14 mouse cellular contexts compared by ENCODE assay signal in the genomic region with DNA sequence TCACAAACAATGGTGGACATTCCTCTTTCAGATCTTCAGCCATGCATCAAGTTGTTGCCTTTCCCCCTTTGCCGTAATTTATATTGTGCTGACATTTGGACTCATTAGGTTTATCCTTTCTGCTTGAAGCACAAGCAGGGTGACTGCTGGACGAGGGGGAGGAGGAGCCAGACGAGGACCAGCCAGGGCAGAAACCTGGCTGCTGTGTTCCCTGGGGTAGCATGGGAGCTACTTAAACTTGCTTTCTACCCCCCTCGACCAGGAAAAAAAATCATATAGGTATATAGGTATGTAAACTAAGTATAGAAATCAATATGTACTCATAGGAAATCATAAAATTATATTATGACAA.
"Had no signal": no experiment of that assay in that cellular context is flagged by ENCODE, and none has a peak within 500 bp of the region (broad histone marks: within the 10 kb centered on the region; RNA-seq: fewer than 3 reads in every experiment).

No protein-coding gene starts in this region.

- H3K27ac ChIP-seq: kidney, embryonic 15.5 days; limb, embryonic 13.5 days; liver, embryonic 14.5 days; neural tube, embryonic 12.5 days; stomach, embryonic 15.5 days had no signal

- H3K4me2 ChIP-seq: kidney, embryonic 15.5 days; limb, embryonic 13.5 days; neural tube, embryonic 12.5 days; stomach, embryonic 15.5 days had no signal

- H3K9me3 ChIP-seq: kidney, embryonic 15.5 days; limb, embryonic 13.5 days; neural tube, embryonic 12.5 days; stomach, embryonic 15.5 days had no signal

- H3K9ac ChIP-seq: kidney, embryonic 15.5 days; limb, embryonic 13.5 days; liver, embryonic 14.5 days; neural tube, embryonic 12.5 days; stomach, embryonic 15.5 days had no signal

- DNase-seq: kidney, adult 2 months; kidney, postnatal 14 days; left cerebral cortex, postnatal 4 days; lung, adult 2 months; right cerebral cortex, postnatal 14 days; thymus, adult 2 months; thymus, postnatal 25 days had no signal

- H3K27me3 ChIP-seq: kidney, embryonic 15.5 days; limb, embryonic 13.5 days; neural tube, embryonic 12.5 days; stomach, embryonic 15.5 days had no signal

- H3K4me3 ChIP-seq: kidney, embryonic 15.5 days; limb, embryonic 13.5 days; neural tube, embryonic 12.5 days; stomach, embryonic 15.5 days had no signal

- ATAC-seq: inflammation-experienced regulatory T-cells, adult 6 months; lung, postnatal 0 days had no signal

- H3K4me1 ChIP-seq: neural tube, embryonic 12.5 days; stomach, embryonic 15.5 days had no signal

- H3K36me3 ChIP-seq: kidney, embryonic 15.5 days; neural tube, embryonic 12.5 days; stomach, embryonic 15.5 days had no signal
